Comparison of ENCODE assay signal across 8 mouse cellular contexts in the genomic region with DNA sequence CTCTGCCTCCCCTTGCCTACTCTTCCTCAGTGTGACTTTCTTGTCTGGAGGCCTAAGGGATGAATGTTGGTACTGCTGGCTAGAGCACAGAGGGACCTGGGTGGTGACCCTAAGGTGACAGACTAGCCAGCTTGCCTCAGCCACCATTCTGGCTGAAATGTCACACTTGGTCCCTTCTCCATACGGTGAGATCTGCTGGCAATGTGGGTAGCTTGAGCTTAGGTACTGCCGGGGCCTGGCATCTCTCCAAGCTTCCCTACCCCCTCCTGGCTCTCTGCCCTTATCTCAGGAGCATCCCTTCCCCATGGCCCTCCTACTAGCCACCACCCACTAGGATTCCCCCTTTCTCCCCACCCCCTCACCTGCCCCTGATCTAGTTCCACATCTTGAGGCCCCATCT.
DNase-seq lines count a peak whose midpoint lies in the region; ATAC-seq and TF ChIP-seq lines count a peak whose summit lies in the region.

No protein-coding gene starts in this region.

- H3K9ac ChIP-seq in kidney, embryonic 16.5 days (replicated peaks; ENCODE audit: low read length): no peak overlapping the region
- no peak overlapping the region for H3K9ac ChIP-seq in forebrain, embryonic 11.5 days (ENCODE audit: low read length)
- no peak overlapping the region for H3K9ac ChIP-seq in limb, embryonic 14.5 days (ENCODE audit: low read depth, low read length, severe bottlenecking)

- H3K9me3 ChIP-seq in kidney, embryonic 16.5 days (ENCODE audit: low read length): peaks cover 8% of the 10 kb centered on the region; the same call in 1 of the 2 replicates
- H3K9me3 ChIP-seq in forebrain, embryonic 11.5 days (ENCODE audit: control insufficient read depth, low read length): peaks cover 2% of the 10 kb centered on the region; the same call in 1 of the 2 replicates
- peaks cover 4% of the 10 kb centered on the region for H3K9me3 ChIP-seq in limb, embryonic 14.5 days (ENCODE audit: control insufficient read depth, low read length)

- DNase-seq in kidney, adult 9 months: no peak
- peak; percentile 32 for DNase-seq in cerebellum, adult 9-11 months
- DNase-seq in forebrain, embryonic 11.5 days (ENCODE audit: low spot score): no peak
- no peak for DNase-seq in limb, embryonic 14.5 days (ENCODE audit: low spot score)
- DNase-seq in layer of hippocampus, postnatal 25 days (ENCODE audit: extremely low spot score in 1 of 2, low spot score in 1 of 2): no peak
- no peak for DNase-seq in right cerebral cortex, adult 2 months (ENCODE audit: low spot score in 2 of 2)
- DNase-seq in frontal cortex, postnatal 36 days (ENCODE audit: low spot score in 2 of 2): no peak

- H3K27ac ChIP-seq in kidney, embryonic 16.5 days (ENCODE audit: low read length): peak overlapping the region; percentile 83
- no peak overlapping the region for H3K27ac ChIP-seq in forebrain, embryonic 11.5 days (ENCODE audit: low read depth, low read length)
- peak overlapping the region; percentile 85 for H3K27ac ChIP-seq in limb, embryonic 14.5 days (replicated peaks; ENCODE audit: low read depth, low read length)

- 54% methylated on average over 2 of the region's 2 CpGs for WGBS in kidney, embryonic 16.5 days
- 68% methylated on average over 2 of the region's 2 CpGs for WGBS in forebrain, embryonic 11.5 days
- 34% methylated on average over 2 of the region's 2 CpGs for WGBS in limb, embryonic 14.5 days

- H3K4me3 ChIP-seq in kidney, embryonic 16.5 days (ENCODE audit: low read length): no peak overlapping the region
- no peak overlapping the region for H3K4me3 ChIP-seq in forebrain, embryonic 11.5 days (ENCODE audit: low read depth, low read length)
- no peak overlapping the region for H3K4me3 ChIP-seq in limb, embryonic 14.5 days (replicated peaks; ENCODE audit: low read length)

- no peaks in the 10 kb centered on the region for H3K36me3 ChIP-seq in kidney, embryonic 16.5 days (ENCODE audit: insufficient read depth, low read length)
- H3K36me3 ChIP-seq in forebrain, embryonic 11.5 days (ENCODE audit: control insufficient read depth, insufficient read depth, low read length): no peaks in the 10 kb centered on the region
- H3K36me3 ChIP-seq in limb, embryonic 14.5 days (ENCODE audit: control insufficient read depth, insufficient read depth, low read length): no peaks in the 10 kb centered on the region

- H3K27me3 ChIP-seq in kidney, embryonic 16.5 days (ENCODE audit: insufficient read depth, low read length): no peaks in the 10 kb centered on the region
- H3K27me3 ChIP-seq in forebrain, embryonic 11.5 days (ENCODE audit: control insufficient read depth, insufficient read depth, low read length): peaks cover 38% of the 10 kb centered on the region
- no peaks in the 10 kb centered on the region for H3K27me3 ChIP-seq in limb, embryonic 14.5 days (ENCODE audit: control insufficient read depth, insufficient read depth, low read length)

- H3K4me2 ChIP-seq in kidney, embryonic 16.5 days (replicated peaks; ENCODE audit: low read depth, low read length): 0 out of 2 replicates have a peak overlapping the region, but pooled peaks have one; percentile 9
- H3K4me2 ChIP-seq in forebrain, embryonic 11.5 days (ENCODE audit: low read depth, low read length, severe bottlenecking): no peak overlapping the region
- peak overlapping the region; percentile 20; the same call in 1 of the 2 replicates for H3K4me2 ChIP-seq in limb, embryonic 14.5 days (replicated peaks; ENCODE audit: low read depth, low read length, severe bottlenecking)

- TF ChIP-seq POLR2A in limb, embryonic 14.5 days (IDR thresholded peaks at IDR 0.05; ENCODE audit: borderline replicate concordance, extremely low read depth, insufficient read depth, insufficient read length): no peak

- no peak for ATAC-seq in kidney, embryonic 16.5 days (ENCODE audit: low FRiP score, low TSS enrichment)
- 0 out of 2 replicates have a peak, but pooled peaks have one; percentile 16 for ATAC-seq in forebrain, embryonic 11.5 days (replicated peaks; ENCODE audit: low FRiP score)
- ATAC-seq in limb, embryonic 14.5 days (ENCODE audit: low FRiP score, low read depth): no peak

- peaks cover 21% of the 10 kb centered on the region for H3K4me1 ChIP-seq in kidney, embryonic 16.5 days (ENCODE audit: insufficient read depth, low read length)
- peaks cover 10% of the 10 kb centered on the region for H3K4me1 ChIP-seq in forebrain, embryonic 11.5 days (replicated peaks; ENCODE audit: control insufficient read depth, insufficient read depth, low read length)
- peaks cover 31% of the 10 kb centered on the region for H3K4me1 ChIP-seq in limb, embryonic 14.5 days (ENCODE audit: control insufficient read depth, insufficient read depth, low read length)
